Mouse (Mus musculus): ENCODE data around the gene Nmnat1.

DNA sequence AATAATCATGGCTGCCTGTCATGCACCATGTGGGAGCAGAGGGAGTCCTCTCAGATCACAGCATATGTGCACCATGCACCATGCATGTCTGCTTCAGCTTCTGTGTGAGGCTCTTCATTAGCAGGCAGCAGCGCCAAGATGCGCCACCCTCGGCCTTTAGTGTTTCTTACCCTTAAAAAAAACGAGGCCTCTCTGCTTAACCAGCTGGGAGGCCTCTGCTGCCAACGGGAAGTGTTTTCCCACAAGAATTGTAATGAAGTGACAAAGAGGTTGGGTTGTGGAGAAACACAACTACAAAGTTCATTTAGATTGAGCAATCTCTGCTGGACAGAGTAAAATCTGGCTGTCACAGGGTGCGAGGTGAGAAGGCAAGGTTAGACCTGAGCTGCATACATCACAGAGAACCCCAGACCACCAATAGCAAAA is 26.2 kb upstream of the Nmnat1 start:
- TF ChIP-seq CTCF (IDR thresholded peaks at IDR 0.05; ENCODE audit: insufficient read depth, low read length) = no peak
- TF ChIP-seq POLR2A (IDR thresholded peaks at IDR 0.05; ENCODE audit: borderline replicate concordance, extremely low read depth, low read depth, low read length) = no peak
